Mouse (Mus musculus): ENCODE measurements around the gene Runx2. TPM values are rescaled to one million over a fixed set of nuclear protein-coding genes. Genes with fewer than 3 reads are reported as not detected.

Gene Runx2
- polyA plus RNA-seq, 1 experiment: not detected

GRCm38 (mm10) chr17:44520122-44521075, 294.2 kb downstream of the Runx2 start:
- Histone ChIP-seq H3K4me1 (ENCODE audit: control insufficient read depth, insufficient read depth, insufficient read length, low read length) (peaks cover 3% of the 10 kb centered on the region; the same call in 1 of the 2 replicates), H3K27ac (replicated peaks; ENCODE audit: low read depth, low read length) (no peak overlapping the region), H3K4me3 (ENCODE audit: insufficient read depth, low read depth, low read length) (no peak overlapping the region)

GRCm38 (mm10) chr17:44519356-44519755, 295.2 kb downstream of the Runx2 start:
- Histone ChIP-seq H3K4me1 (ENCODE audit: control insufficient read depth, insufficient read depth, insufficient read length, low read length) (peaks cover 3% of the 10 kb centered on the region; the same call in 1 of the 2 replicates), H3K4me3 (ENCODE audit: insufficient read depth, low read depth, low read length) (no peak overlapping the region), H3K27ac (replicated peaks; ENCODE audit: low read depth, low read length) (no peak overlapping the region)

GRCm38 (mm10) chr17:44518156-44518555, 296.4 kb downstream of the Runx2 start:
- Histone ChIP-seq H3K4me1 (ENCODE audit: control insufficient read depth, insufficient read depth, insufficient read length, low read length) (peaks cover 4% of the 10 kb centered on the region), H3K4me3 (ENCODE audit: insufficient read depth, low read depth, low read length) (no peak overlapping the region), H3K27ac (replicated peaks; ENCODE audit: low read depth, low read length) (no peak overlapping the region)

GRCm38 (mm10) chr17:44508198-44508715, 306.3 kb downstream of the Runx2 start:
- no peak overlapping the region for H3K27ac ChIP-seq (replicated peaks; ENCODE audit: low read depth, low read length)
- H3K4me1 ChIP-seq (ENCODE audit: control insufficient read depth, insufficient read depth, insufficient read length, low read length): no peaks in the 10 kb centered on the region
- no peak overlapping the region for H3K4me3 ChIP-seq (ENCODE audit: insufficient read depth, low read depth, low read length)

GRCm38 (mm10) chr17:44507741-44508140, 306.9 kb downstream of the Runx2 start:
- Histone ChIP-seq H3K4me3 (ENCODE audit: insufficient read depth, low read depth, low read length) (no peak overlapping the region), H3K27ac (replicated peaks; ENCODE audit: low read depth, low read length) (no peak overlapping the region), H3K4me1 (ENCODE audit: control insufficient read depth, insufficient read depth, insufficient read length, low read length) (no peaks in the 10 kb centered on the region)

- Histone ChIP-seq H3K4me1 (ENCODE audit: control insufficient read depth, insufficient read depth, insufficient read length, low read length) (no peaks in the 10 kb centered on the region), H3K4me3 (ENCODE audit: insufficient read depth, low read depth, low read length) (no peak overlapping the region), H3K27ac (replicated peaks; ENCODE audit: low read depth, low read length) (no peak overlapping the region)
Observed at GRCm38 (mm10) chr17:44506524-44506923, 308.1 kb downstream of the Runx2 start.

GRCm38 (mm10) chr17:44504794-44505317, 309.7 kb downstream of the Runx2 start:
- H3K27ac ChIP-seq (replicated peaks; ENCODE audit: low read depth, low read length): 0 out of 2 replicates have a peak overlapping the region, but pooled peaks have one; percentile 51
- no peaks in the 10 kb centered on the region for H3K4me1 ChIP-seq (ENCODE audit: control insufficient read depth, insufficient read depth, insufficient read length, low read length)
- H3K4me3 ChIP-seq (ENCODE audit: insufficient read depth, low read depth, low read length): no peak overlapping the region

- Histone ChIP-seq H3K4me3 (ENCODE audit: insufficient read depth, low read depth, low read length) (no peak overlapping the region), H3K27ac (replicated peaks; ENCODE audit: low read depth, low read length) (no peak overlapping the region)
Observed at GRCm38 (mm10) chr17:44502176-44502575, 312.4 kb downstream of the Runx2 start.

GRCm38 (mm10) chr17:44500306-44500899, 314.2 kb downstream of the Runx2 start:
- Histone ChIP-seq H3K27ac (replicated peaks; ENCODE audit: low read depth, low read length) (no peak overlapping the region), H3K4me3 (ENCODE audit: insufficient read depth, low read depth, low read length) (no peak overlapping the region), H3K4me1 (ENCODE audit: control insufficient read depth, insufficient read depth, insufficient read length, low read length) (no peaks in the 10 kb centered on the region)

More at GRCm38 (mm10) chr17:44502176-44502575, 312.4 kb downstream of the Runx2 start:
- H3K4me1 ChIP-seq (ENCODE audit: control insufficient read depth, insufficient read depth, insufficient read length, low read length): no peaks in the 10 kb centered on the region

GRCm38 (mm10) chr17:44490164-44490794, 324.3 kb downstream of the Runx2 start:
- H3K27ac ChIP-seq (replicated peaks; ENCODE audit: low read depth, low read length): no peak overlapping the region
- H3K4me1 ChIP-seq (ENCODE audit: control insufficient read depth, insufficient read depth, insufficient read length, low read length): no peaks in the 10 kb centered on the region
- H3K4me3 ChIP-seq (ENCODE audit: insufficient read depth, low read depth, low read length): no peak overlapping the region

- Histone ChIP-seq H3K27ac (replicated peaks; ENCODE audit: low read depth, low read length) (no peak overlapping the region), H3K4me1 (ENCODE audit: control insufficient read depth, insufficient read depth, insufficient read length, low read length) (no peaks in the 10 kb centered on the region), H3K4me3 (ENCODE audit: insufficient read depth, low read depth, low read length) (no peak overlapping the region)
Observed at GRCm38 (mm10) chr17:44489346-44489745, 325.3 kb downstream of the Runx2 start.

GRCm38 (mm10) chr17:44487514-44488244, 326.9 kb downstream of the Runx2 start:
- Histone ChIP-seq H3K27ac (replicated peaks; ENCODE audit: low read depth, low read length) (no peak overlapping the region), H3K4me1 (ENCODE audit: control insufficient read depth, insufficient read depth, insufficient read length, low read length) (no peaks in the 10 kb centered on the region), H3K4me3 (ENCODE audit: insufficient read depth, low read depth, low read length) (no peak overlapping the region)

GRCm38 (mm10) chr17:44485337-44485736, 329.3 kb downstream of the Runx2 start:
- no peaks in the 10 kb centered on the region for H3K4me1 ChIP-seq (ENCODE audit: control insufficient read depth, insufficient read depth, insufficient read length, low read length)
- no peak overlapping the region for H3K27ac ChIP-seq (replicated peaks; ENCODE audit: low read depth, low read length)
- H3K4me3 ChIP-seq (ENCODE audit: insufficient read depth, low read depth, low read length): no peak overlapping the region

- H3K4me1 ChIP-seq (ENCODE audit: control insufficient read depth, insufficient read depth, insufficient read length, low read length): no peaks in the 10 kb centered on the region
- no peak overlapping the region for H3K27ac ChIP-seq (replicated peaks; ENCODE audit: low read depth, low read length)
- H3K4me3 ChIP-seq (ENCODE audit: insufficient read depth, low read depth, low read length): no peak overlapping the region
Observed at GRCm38 (mm10) chr17:44479918-44480317, 334.7 kb downstream of the Runx2 start.
